Mouse (Mus musculus) midbrain, embryonic 16.5 days (tissue): ENCODE data around the gene Clstn2. TPM values are rescaled to one million over a fixed set of nuclear protein-coding genes. Genes with fewer than 3 reads are reported as not detected.
A peak's percentile ranks its signal among the peaks of the same experiment; 100 is the strongest.

Experiments
- ATAC-seq: fragments of 200-750 bp; cut with Nextera tagmentation; 2 replicates; pipeline ENCODE4 v1.8.0; 2017; ENCODE audit warnings: moderate TSS enrichment
- H3K27ac ChIP-seq: fragments of 300-500 bp; sonication (generic); 2 replicates; pipeline ENCODE4 v1.5.1; 2014; ENCODE audit warnings: mild to moderate bottlenecking, low read length, mixed read lengths
- H3K27me3 ChIP-seq: fragments of 300-500 bp; sonication (generic); 2 replicates; pipeline ENCODE4 v1.6.1; 2014; ENCODE audit warnings: low read depth, low read length, mixed read lengths; ENCODE audit not compliant: control insufficient read depth, insufficient read depth
- H3K36me3 ChIP-seq: fragments of 300-500 bp; sonication (generic); 2 replicates; pipeline ENCODE4 v1.6.1; 2014; ENCODE audit warnings: mild to moderate bottlenecking, low read length, moderate library complexity, mixed read lengths; ENCODE audit not compliant: control insufficient read depth, insufficient read depth
- H3K4me1 ChIP-seq: fragments of 300-500 bp; sonication (generic); 2 replicates; pipeline ENCODE4 v1.6.1; 2014; ENCODE audit warnings: mild to moderate bottlenecking, low read length, mixed read lengths; ENCODE audit not compliant: control insufficient read depth, insufficient read depth
- H3K4me2 ChIP-seq: fragments of 300-500 bp; sonication (generic); 2 replicates; pipeline ENCODE4 v1.6.1; 2014; ENCODE audit warnings: mild to moderate bottlenecking, low read length, mixed read lengths
- H3K4me3 ChIP-seq: fragments of 300-500 bp; sonication (generic); 2 replicates; pipeline ENCODE4 v1.5.1; 2014; ENCODE audit warnings: low read depth, mild to moderate bottlenecking, low read length, moderate library complexity, mixed read lengths
- H3K9ac ChIP-seq: fragments of 300-500 bp; sonication (generic); 2 replicates; pipeline ENCODE4 v1.6.1; 2014; ENCODE audit warnings: low read depth, low read length, mixed read lengths
- H3K9me3 ChIP-seq: fragments of 300-500 bp; sonication (generic); replicated peaks from 2 replicates; pipeline ENCODE4 v1.6.1; 2014; ENCODE audit warnings: mild to moderate bottlenecking, low read length, mixed read lengths; ENCODE audit not compliant: control insufficient read depth, poor library complexity, severe bottlenecking
- WGBS: fragments of 180-500 bp; shearing (Covaris S2); extraction: QIAGEN DNeasy Blood & Tissue Kit; methylation state at CpG from one replicate; pipeline ENCODE4 v1.1.7; 2014; 5-methylcytosine and 5-hydroxymethylcytosine counted together
- polyA plus RNA-seq: library from polyadenylated mRNA; unstranded; fragments of >200 nt; fragmentation: Nextera tagmentation; extraction: Ambion mirVana; gene quantifications from 2 replicates; pipeline ENCODE4 v1.2.1, GENCODE M21; 2015

Gene Clstn2
- 9.0 and 10.2 TPM in 2 replicates for polyA plus RNA-seq

DNA sequence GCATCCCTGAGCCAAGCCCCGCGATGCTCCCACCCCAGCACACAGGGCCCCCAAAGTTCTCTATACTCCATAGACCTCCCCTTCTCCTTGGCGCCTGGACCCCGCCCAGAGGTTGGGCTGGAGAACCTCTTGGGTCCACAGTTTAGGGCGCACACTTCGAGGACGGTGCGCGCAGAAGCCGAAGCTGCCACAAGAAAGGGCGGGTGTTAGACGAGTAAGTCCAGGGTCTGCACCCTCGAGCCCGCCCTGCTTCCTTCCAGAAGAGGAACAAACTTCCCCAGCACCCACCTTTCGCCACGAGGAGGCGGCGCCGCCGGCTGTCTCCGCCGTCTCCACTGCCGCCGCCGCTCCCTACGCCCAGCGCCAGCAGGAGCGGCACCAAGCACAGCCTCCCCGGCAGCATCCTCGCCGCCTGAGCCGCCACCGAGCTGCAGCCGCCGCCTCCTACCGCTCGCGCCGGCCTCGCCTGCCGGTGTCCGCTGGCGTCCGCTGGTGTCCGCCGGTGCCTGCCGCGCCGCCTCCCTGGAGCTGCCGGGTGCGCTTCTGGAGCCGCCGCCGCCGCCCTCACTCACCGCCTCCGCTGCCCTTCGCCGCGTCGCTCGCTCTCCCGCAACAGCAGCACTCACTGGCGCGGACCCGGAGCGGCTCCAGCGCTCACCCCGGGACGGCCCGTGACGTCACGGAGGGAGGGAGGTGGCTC lies at the start of gene Clstn2:
Clstn2 (minus strand) TSS at position 609 of the 700 bp plus-strand sequence.
- Histone ChIP-seq H3K9ac (peak within 1 kb of the TSS; percentile 77), H3K27me3 (no peaks in the 10 kb centered on the region; the same call in 1 of the 2 replicates), H3K36me3 (no peaks in the 10 kb centered on the region), H3K4me2 (peak within 1 kb of the TSS; percentile 90), H3K27ac (peak within 1 kb of the TSS; percentile 75), H3K4me1 (peaks cover 11% of the 10 kb centered on the region), H3K9me3 (no peaks in the 10 kb centered on the region), H3K4me3 (peak within 1 kb of the TSS; percentile 69)
- ATAC-seq: peak; percentile 92
- under 1% methylated on average over 49 of the region's 73 CpGs for WGBS

DNA sequence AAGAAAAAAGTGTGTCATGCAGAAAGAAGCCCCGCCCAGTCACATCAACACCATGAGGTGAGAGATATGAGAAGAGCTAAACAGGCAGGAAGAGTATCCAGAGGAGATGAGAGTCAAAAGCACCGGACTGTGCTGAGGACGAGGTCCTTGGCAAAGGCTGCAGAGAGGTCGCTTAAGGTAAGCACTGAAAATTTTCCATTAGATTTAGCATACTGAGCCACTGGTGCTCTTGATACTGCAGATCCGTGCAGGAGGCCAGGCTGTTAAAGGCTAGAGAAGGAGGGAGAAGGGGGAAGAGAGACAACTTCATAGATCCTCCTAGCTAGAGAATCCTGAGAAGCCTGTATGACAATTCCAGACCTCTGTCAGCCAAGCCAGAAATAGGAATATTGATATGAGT lies 34.8 kb upstream of the Clstn2 start:
- WGBS: 86% methylated on average over 5 of the region's 5 CpGs
- peaks cover 5% of the 10 kb centered on the region for H3K9me3 ChIP-seq

DNA sequence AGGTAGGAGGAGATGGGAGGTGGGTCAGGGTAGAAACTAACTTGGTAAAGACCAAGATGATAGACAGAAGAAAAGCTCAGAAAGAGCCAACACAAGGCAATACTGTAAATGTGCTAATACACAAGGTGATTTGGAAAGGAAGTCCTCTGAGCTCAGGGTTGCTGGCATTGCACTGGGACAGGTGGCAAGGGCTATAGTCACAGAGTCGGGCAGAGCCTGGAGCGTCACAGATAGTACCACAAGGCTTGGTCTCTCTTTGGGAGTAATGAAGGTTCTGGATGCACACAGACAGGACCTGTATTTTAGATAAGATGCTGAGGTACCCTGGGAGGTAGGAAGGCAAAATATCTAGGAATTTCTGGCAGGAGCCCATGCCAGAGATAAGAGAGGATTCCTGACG lies 28.7 kb upstream of the Clstn2 start:
- WGBS: 84% methylated on average over 3 of the region's 3 CpGs
- ATAC-seq: no peak
- Histone ChIP-seq H3K27me3 (no peaks in the 10 kb centered on the region), H3K4me1 (no peaks in the 10 kb centered on the region), H3K36me3 (no peaks in the 10 kb centered on the region), H3K27ac (no peak overlapping the region), H3K9me3 (no peaks in the 10 kb centered on the region), H3K9ac (no peak overlapping the region), H3K4me3 (no peak overlapping the region), H3K4me2 (no peak overlapping the region)

More for the DNA sequence above, 34.8 kb upstream of the Clstn2 start:
- H3K36me3 ChIP-seq: no peaks in the 10 kb centered on the region
- no peaks in the 10 kb centered on the region for H3K27me3 ChIP-seq
- H3K9ac ChIP-seq: no peak overlapping the region
- no peak overlapping the region for H3K27ac ChIP-seq
- no peaks in the 10 kb centered on the region for H3K4me1 ChIP-seq
- ATAC-seq: no peak
- no peak overlapping the region for H3K4me3 ChIP-seq
- no peak overlapping the region for H3K4me2 ChIP-seq

DNA sequence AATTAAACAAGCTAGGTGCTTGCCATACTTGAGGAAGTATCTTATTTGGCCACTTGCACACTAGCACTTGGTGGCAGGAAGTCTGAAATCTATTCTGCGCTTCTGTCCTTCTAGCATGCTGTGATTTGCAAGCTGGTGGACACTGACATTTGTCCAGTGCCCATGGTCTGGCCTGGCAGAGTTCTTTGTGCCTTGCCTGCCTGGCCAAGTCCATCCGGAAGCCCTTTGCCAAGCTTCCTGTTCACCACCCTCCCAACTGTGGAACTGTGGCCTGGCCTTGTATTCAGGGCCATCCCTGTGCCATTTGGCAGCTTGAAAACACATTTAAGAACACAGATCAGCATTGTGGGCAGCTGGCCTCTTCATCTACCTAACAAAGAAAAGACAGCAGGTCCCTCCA lies 24.3 kb upstream of the Clstn2 start:
- Histone ChIP-seq H3K9ac (no peak overlapping the region), H3K4me1 (no peaks in the 10 kb centered on the region), H3K4me3 (no peak overlapping the region), H3K4me2 (no peak overlapping the region), H3K27me3 (no peaks in the 10 kb centered on the region), H3K9me3 (no peaks in the 10 kb centered on the region), H3K36me3 (no peaks in the 10 kb centered on the region), H3K27ac (no peak overlapping the region)
- WGBS: 86% methylated on average over 2 of the region's 2 CpGs
- ATAC-seq: no peak

DNA sequence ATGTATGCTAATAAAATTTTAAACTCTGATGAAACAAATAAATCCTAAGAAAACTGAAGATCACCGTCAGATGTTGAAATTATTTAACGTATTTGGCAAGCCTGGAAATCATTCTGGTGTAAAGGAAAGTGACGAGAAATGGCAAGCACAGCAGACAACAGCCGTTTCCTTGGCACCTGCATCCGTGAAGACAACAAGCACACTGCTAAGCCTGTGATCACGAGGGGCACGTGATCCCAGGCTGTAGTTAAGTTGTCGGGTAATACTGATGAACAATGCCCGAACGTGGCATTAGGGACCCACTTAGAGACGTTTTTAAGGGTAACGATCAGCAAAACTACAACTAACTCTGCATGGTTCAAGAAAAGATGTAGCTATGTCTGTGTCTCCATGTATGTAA lies 18.4 kb upstream of the Clstn2 start:
- Histone ChIP-seq H3K9me3 (no peaks in the 10 kb centered on the region), H3K9ac (no peak overlapping the region), H3K36me3 (no peaks in the 10 kb centered on the region), H3K27me3 (no peaks in the 10 kb centered on the region), H3K27ac (no peak overlapping the region), H3K4me2 (peak overlapping the region; percentile 38), H3K4me3 (no peak overlapping the region), H3K4me1 (0 out of 2 replicates have a peak, but pooled peaks cover 2% of the 10 kb centered on the region)
- no peak for ATAC-seq
- WGBS: 49% methylated on average over 12 of the region's 12 CpGs

DNA sequence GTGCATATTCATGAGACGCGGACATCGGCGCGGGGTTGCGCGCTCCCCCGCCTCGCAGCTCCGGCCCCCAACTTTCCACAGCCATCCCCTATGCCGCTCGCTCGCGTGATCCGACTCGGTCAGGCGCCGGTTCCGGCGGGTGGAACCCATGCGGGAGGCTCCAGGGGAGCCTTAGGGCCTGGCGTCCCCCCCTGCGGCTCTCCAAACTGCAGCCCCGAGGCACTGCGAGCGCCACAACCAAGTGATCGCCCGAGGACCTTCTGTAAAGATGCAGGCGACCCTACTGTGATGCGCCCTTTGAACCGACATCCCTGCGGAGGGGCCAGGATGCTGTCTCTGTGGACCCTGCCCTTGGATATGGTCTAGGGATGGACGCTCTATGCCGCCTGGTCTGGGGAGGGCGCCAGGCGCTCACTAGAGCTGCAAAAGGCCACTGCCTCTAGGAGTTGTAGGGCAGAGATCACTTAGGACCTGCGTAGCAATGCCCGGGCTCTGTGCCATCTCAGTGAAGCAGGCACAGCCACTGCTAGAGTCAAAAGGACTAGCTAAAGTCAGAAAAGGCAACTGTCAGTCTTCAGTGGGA lies 383 bp upstream of the Clstn2 start:
- Histone ChIP-seq H3K27ac (peak overlapping the region; percentile 75; the same call in 1 of the 2 replicates), H3K36me3 (no peaks in the 10 kb centered on the region), H3K27me3 (no peaks in the 10 kb centered on the region; the same call in 1 of the 2 replicates), H3K4me3 (peak overlapping the region; percentile 69), H3K4me2 (peak overlapping the region; percentile 90), H3K9me3 (no peaks in the 10 kb centered on the region), H3K9ac (peak overlapping the region; percentile 77), H3K4me1 (peaks cover 11% of the 10 kb centered on the region)
- under 1% methylated on average over 38 of the region's 38 CpGs for WGBS
- ATAC-seq: peak; percentile 85

DNA sequence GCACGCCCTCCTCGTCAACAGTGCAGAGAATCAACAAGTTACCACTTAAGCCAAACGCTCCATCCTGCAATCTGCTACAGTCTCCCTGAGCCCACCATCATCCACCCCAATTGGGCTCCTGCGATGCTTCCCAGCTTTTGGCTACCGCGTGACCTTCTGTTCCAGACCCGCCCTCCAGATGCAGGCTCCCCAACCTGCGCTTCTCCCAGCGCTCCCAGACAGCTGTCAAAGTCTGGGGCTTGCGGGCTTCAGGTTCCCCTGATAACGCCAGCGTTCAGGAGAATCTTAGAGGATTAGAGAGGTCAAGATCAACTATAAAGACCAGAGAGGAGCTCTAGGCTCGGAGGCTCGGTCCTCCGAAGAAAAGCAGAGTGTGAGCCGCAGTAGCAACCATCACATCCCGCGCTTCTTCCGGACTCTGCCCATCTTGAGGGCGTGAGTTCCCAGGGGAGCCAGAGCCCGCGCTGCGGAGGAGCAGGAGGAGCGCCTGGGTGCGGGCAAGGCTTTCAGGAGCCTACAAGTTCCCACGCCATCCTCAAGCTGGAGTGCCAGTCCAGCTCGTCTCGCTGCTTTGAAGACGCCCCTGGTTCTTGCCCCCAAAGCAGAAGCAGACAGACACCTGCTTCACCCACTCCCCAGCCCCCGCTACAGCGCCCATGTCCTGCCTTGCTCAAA lies 946 bp downstream of the Clstn2 start:
- H3K27me3 ChIP-seq: no peaks in the 10 kb centered on the region; the same call in 1 of the 2 replicates
- peak; percentile 12; the same call in 1 of the 2 replicates for ATAC-seq
- peak overlapping the region; percentile 77 for H3K9ac ChIP-seq
- peaks cover 11% of the 10 kb centered on the region for H3K4me1 ChIP-seq
- no peaks in the 10 kb centered on the region for H3K9me3 ChIP-seq
- WGBS: under 1% methylated on average over 28 of the region's 31 CpGs
- H3K4me2 ChIP-seq: peak overlapping the region; percentile 90
- H3K4me3 ChIP-seq: peak overlapping the region; percentile 69
- H3K36me3 ChIP-seq: no peaks in the 10 kb centered on the region
- H3K27ac ChIP-seq: no peak overlapping the region

DNA sequence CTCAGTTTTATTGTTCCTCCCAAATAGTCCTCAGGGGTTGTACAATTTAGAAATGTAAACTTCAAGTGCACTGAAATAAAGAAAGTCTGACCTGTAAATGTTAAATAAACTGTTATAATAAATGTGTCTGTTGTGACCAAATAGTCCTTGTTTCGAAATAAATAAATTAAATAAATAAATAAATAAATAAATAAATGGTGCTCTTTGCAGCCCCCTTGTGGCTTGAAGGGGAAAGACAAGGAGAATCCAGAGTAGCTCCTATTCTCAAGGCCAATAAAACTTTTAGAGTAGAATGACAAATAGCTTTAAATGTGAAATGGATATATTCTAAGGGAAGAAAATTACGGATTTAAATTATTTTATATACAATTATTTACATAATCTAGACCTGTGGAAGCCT lies 2.3 kb downstream of the Clstn2 start:
- Histone ChIP-seq H3K36me3 (no peaks in the 10 kb centered on the region), H3K27ac (no peak overlapping the region), H3K4me3 (peak overlapping the region; percentile 22; the same call in 1 of the 2 replicates), H3K9me3 (no peaks in the 10 kb centered on the region), H3K9ac (no peak overlapping the region), H3K27me3 (no peaks in the 10 kb centered on the region; the same call in 1 of the 2 replicates), H3K4me2 (peak overlapping the region; percentile 44), H3K4me1 (peaks cover 11% of the 10 kb centered on the region)
- ATAC-seq: no peak
- WGBS: 11% methylated on average over 2 of the region's 2 CpGs

DNA sequence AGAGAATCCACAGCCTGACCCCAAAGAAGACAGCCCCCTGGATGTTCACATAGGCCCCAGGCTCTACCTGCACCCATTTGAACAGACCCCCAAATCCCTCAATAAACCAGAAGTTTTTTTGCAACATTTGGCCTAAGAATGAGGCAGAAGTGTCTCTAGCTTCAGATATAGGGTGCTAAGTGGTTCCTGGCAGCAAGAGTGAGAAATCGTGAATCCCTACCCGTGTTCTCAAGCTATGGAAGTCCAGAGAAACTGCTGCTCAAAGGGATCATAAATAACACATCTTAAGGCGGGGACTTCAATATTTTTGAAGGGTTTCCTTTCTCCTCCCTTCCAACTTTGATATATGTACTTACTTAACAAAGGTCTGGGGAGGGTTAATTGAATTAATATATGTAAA lies 7.4 kb downstream of the Clstn2 start:
- Histone ChIP-seq H3K4me2 (no peak overlapping the region), H3K27ac (no peak overlapping the region), H3K9me3 (no peaks in the 10 kb centered on the region), H3K27me3 (no peaks in the 10 kb centered on the region), H3K4me3 (no peak overlapping the region), H3K9ac (no peak overlapping the region), H3K36me3 (no peaks in the 10 kb centered on the region), H3K4me1 (no peaks in the 10 kb centered on the region)
- 83% methylated on average over 3 of the region's 3 CpGs for WGBS
- no peak for ATAC-seq
